Mouse (Mus musculus): ENCODE measurements around the gene Cdkn2a. TPM values are rescaled to one million over a fixed set of nuclear protein-coding genes. Genes with fewer than 3 reads are reported as not detected.
A peak's percentile ranks its signal among the peaks of the same experiment; 100 is the strongest.

Gene Cdkn2a
- polyA plus RNA-seq (2012; rRNA removed) = 2.5 and 3.6 TPM in 2 replicates

DNA sequence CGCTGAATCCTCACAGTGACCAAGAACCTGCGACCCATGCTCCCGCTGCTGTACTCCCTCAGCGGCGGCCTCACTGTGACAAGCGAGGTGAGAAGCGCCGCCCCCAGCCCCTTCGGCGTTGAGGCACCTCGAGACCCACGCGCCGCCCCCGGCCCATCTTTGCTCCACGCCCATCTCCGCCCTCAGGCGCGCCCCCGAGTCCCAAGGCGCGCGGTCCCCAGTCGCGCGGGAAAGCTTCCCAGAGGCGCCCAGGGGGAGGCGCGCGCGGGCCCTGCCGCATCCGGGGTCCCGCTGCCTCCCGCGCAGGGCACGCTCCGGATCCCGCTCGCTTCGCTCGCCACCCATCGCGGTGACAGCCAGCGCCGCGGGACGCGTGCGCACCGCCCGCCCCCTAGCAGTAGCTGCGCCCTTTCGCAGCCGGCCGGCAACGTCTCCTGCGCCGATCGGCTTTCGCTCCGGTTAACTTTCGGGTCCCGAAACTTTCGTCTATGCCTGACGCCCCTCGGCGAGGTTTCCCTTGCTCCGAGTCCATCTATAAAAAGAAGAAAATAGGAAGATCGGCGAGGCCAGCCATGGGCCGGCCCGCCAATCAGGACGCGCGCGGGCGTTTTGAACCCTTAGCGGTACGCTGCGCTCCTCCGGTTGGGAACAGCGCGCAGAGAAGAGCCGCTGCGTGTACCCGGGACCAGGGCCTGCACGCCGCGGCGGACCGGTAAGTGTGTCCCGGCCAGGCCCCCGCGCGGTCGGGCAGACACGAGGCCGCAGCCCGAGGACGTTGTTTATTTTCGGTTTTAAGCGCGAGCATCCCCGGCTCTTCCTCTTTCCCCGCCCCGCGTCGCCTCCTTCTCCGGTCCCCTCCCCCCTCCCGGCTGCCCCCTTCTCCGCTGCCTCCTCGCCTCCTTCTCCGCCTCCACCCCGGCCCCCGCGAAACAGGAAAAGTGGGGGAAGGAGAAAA lies at the start of gene Cdkn2a:
Cdkn2a (minus strand) TSS at position 168 of the 955 bp plus-strand sequence.
- WGBS = 1% methylated on average over 109 of the region's 117 CpGs
- TF ChIP-seq POLR2A (IDR thresholded peaks at IDR 0.05; ENCODE audit: low read depth, low read length) (no peak), CTCF (IDR thresholded peaks at IDR 0.05; ENCODE audit: extremely low read depth, insufficient read depth, insufficient read length, insufficient replicate concordance) (no peak)
- Histone ChIP-seq H3K4me1 (ENCODE audit: control insufficient read depth, insufficient read depth, insufficient read length) (peaks cover 5% of the 10 kb centered on the region), H3K27me3 (ENCODE audit: control insufficient read depth, insufficient read depth, low read length) (peaks cover 23% of the 10 kb centered on the region), H3K27ac (ENCODE audit: insufficient read depth, low read length) (no peak within 1 kb of the TSS), H3K36me3 (ENCODE audit: control insufficient read depth, insufficient read depth, low read length) (no peaks in the 10 kb centered on the region), H3K4me3 (ENCODE audit: extremely low read depth, insufficient read depth, insufficient read length) (peak within 1 kb of the TSS; percentile 74)
- peak in 1 of 2 experiments; percentile 5 for DNase-seq (ENCODE audit: low read depth in 1 of 2, low spot score in 2 of 2)

DNA sequence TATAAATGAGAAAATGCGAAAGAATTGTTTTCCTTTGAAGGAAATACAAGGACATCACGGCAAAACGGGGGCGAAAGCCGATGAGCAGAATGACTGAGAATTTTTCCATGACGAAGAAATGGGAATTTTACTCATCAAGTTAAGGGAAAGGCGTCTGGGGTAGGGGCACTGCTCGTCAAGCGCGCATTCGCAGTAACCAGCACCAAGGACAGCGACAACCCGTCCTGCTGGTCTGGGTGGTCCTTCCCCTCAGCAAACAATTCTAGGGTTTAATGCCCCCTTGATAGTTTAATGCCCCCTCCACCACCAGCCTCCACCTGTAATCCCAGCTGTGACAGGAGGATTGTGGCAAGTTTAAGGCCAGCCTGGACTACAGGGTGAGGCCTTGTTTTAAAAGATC lies 19.0 kb upstream of the Cdkn2a start:
- no peaks in the 10 kb centered on the region for H3K4me1 ChIP-seq (ENCODE audit: control insufficient read depth, insufficient read depth, insufficient read length)
- TF ChIP-seq CTCF (IDR thresholded peaks at IDR 0.05; ENCODE audit: extremely low read depth, insufficient read depth, insufficient read length, insufficient replicate concordance) (no peak), POLR2A (IDR thresholded peaks at IDR 0.05; ENCODE audit: low read depth, low read length) (no peak)
- no peaks in the 10 kb centered on the region for H3K36me3 ChIP-seq (ENCODE audit: control insufficient read depth, insufficient read depth, low read length)
- H3K27ac ChIP-seq (ENCODE audit: insufficient read depth, low read length) = no peak overlapping the region
- H3K4me3 ChIP-seq (ENCODE audit: extremely low read depth, insufficient read depth, insufficient read length) = no peak overlapping the region
- H3K27me3 ChIP-seq (ENCODE audit: control insufficient read depth, insufficient read depth, low read length) = 0 out of 2 replicates have a peak, but pooled peaks cover 2% of the 10 kb centered on the region
- DNase-seq (ENCODE audit: low read depth in 1 of 2, low spot score in 2 of 2) = no peak
- WGBS = 21% methylated on average over 13 of the region's 13 CpGs

DNA sequence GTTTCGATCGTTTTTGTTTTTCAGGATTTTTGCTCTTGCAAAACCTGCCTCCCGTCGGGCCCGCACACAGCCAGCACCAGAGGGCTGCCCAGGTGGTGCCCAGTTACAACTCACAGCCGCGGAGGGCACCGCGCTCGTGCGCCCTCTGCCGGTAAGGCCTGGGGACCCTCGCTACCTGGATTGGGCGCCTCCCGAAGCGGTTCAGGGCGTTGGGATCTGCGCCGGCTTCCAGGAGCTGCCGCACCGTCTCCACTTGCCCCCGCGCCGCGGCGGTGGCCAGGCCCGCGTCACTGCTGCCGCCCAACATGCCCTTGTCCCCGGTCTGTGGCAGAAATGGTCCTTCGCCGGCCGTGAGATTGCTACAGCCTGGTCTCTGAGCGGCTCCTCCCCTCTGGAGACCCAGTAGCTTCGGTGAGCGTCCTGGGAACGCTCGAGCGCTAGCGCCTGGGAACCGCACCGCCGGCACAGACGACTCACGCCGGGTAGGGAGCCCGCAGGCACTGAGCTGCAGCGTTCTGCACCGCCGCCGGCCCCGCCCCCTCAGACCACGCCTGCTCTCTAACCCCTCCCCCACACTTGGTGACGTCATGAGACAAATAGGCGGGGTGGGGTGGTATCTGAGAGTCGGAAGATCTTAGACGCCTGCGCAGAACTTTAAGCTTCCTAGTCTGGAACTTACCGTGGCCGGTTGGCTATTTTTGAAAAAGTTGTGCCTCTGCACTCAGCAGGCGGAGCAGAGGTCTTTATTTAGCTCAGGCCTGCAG lies 16.2 kb upstream of the Cdkn2a start, which contains the start of gene Cdkn2b:
Cdkn2b (minus strand) TSS at position 549 of the 764 bp plus-strand sequence.
- TF ChIP-seq CTCF (IDR thresholded peaks at IDR 0.05; ENCODE audit: extremely low read depth, insufficient read depth, insufficient read length, insufficient replicate concordance) (peak; percentile 62; the same call in 1 of the 2 replicates), POLR2A (IDR thresholded peaks at IDR 0.05; ENCODE audit: low read depth, low read length) (no peak)
- Histone ChIP-seq H3K27me3 (ENCODE audit: control insufficient read depth, insufficient read depth, low read length) (peaks cover 13% of the 10 kb centered on the region), H3K27ac (ENCODE audit: insufficient read depth, low read length) (no peak within 1 kb of the TSS), H3K4me1 (ENCODE audit: control insufficient read depth, insufficient read depth, insufficient read length) (peaks cover 3% of the 10 kb centered on the region; the same call in 1 of the 2 replicates), H3K4me3 (ENCODE audit: extremely low read depth, insufficient read depth, insufficient read length) (peak within 1 kb of the TSS; percentile 62), H3K36me3 (ENCODE audit: control insufficient read depth, insufficient read depth, low read length) (no peaks in the 10 kb centered on the region)
- peak; percentile 55 to 73 for DNase-seq (ENCODE audit: low read depth in 1 of 2, low spot score in 2 of 2)
- WGBS = under 1% methylated on average over 61 of the region's 61 CpGs

DNA sequence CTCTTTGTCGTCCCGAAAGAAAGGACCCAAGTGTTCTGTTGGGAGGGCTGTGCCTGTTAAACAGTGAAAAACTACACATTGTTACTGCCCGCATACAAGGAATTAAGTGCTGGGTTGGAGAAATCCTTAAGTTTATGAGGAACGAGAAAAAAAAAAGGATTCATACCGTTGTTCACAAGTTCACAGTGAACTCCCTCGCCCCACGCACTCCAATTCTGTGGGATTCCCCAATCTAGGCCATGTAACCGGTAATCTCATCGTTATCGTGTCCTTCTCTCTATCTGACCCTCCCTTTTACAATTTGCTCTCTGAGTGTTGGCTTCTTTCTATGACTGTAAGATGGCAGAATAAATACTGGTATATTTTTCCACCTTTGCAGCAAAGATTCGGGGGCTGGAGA lies 15.5 kb upstream of the Cdkn2a start:
- TF ChIP-seq CTCF (IDR thresholded peaks at IDR 0.05; ENCODE audit: extremely low read depth, insufficient read depth, insufficient read length, insufficient replicate concordance) (no peak), POLR2A (IDR thresholded peaks at IDR 0.05; ENCODE audit: low read depth, low read length) (no peak)
- H3K27me3 ChIP-seq (ENCODE audit: control insufficient read depth, insufficient read depth, low read length) = peaks cover 13% of the 10 kb centered on the region
- H3K4me1 ChIP-seq (ENCODE audit: control insufficient read depth, insufficient read depth, insufficient read length) = peaks cover 3% of the 10 kb centered on the region; the same call in 1 of the 2 replicates
- H3K36me3 ChIP-seq (ENCODE audit: control insufficient read depth, insufficient read depth, low read length) = no peaks in the 10 kb centered on the region
- 15% methylated on average over 11 of the region's 11 CpGs for WGBS
- 0 out of 2 replicates have a peak overlapping the region, but pooled peaks have one; percentile 62 for H3K4me3 ChIP-seq (ENCODE audit: extremely low read depth, insufficient read depth, insufficient read length)
- no peak overlapping the region for H3K27ac ChIP-seq (ENCODE audit: insufficient read depth, low read length)
- DNase-seq (ENCODE audit: low read depth in 1 of 2, low spot score in 2 of 2) = no peak

DNA sequence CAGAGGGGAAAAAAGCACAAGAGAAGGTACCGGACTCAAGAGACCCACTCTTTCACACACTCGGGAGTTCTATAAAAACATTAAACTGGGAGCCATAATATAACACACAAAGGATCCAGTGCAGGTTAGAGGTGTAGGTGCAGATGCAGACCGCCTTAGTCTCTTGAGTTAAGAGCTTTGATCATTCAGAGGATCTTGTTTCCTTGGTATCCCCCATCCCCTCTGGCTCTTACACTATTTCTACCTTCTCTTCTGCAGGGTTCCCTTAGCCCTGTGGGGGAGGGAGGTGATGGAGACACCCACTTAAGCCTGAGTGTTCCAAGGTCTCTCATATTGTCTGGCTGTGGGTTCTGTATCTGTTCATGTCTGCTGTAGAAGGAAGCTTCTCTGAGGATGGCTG lies 13.5 kb upstream of the Cdkn2a start:
- Histone ChIP-seq H3K27me3 (ENCODE audit: control insufficient read depth, insufficient read depth, low read length) (peaks cover 19% of the 10 kb centered on the region), H3K4me3 (ENCODE audit: extremely low read depth, insufficient read depth, insufficient read length) (no peak overlapping the region), H3K4me1 (ENCODE audit: control insufficient read depth, insufficient read depth, insufficient read length) (peaks cover 3% of the 10 kb centered on the region; the same call in 1 of the 2 replicates), H3K27ac (ENCODE audit: insufficient read depth, low read length) (no peak overlapping the region), H3K36me3 (ENCODE audit: control insufficient read depth, insufficient read depth, low read length) (no peaks in the 10 kb centered on the region)
- 24% methylated on average over 3 of the region's 3 CpGs for WGBS
- no peak for TF ChIP-seq CTCF (IDR thresholded peaks at IDR 0.05; ENCODE audit: extremely low read depth, insufficient read depth, insufficient read length, insufficient replicate concordance)
- TF ChIP-seq POLR2A (IDR thresholded peaks at IDR 0.05; ENCODE audit: low read depth, low read length) = no peak
- DNase-seq (ENCODE audit: low read depth in 1 of 2, low spot score in 2 of 2) = no peak

DNA sequence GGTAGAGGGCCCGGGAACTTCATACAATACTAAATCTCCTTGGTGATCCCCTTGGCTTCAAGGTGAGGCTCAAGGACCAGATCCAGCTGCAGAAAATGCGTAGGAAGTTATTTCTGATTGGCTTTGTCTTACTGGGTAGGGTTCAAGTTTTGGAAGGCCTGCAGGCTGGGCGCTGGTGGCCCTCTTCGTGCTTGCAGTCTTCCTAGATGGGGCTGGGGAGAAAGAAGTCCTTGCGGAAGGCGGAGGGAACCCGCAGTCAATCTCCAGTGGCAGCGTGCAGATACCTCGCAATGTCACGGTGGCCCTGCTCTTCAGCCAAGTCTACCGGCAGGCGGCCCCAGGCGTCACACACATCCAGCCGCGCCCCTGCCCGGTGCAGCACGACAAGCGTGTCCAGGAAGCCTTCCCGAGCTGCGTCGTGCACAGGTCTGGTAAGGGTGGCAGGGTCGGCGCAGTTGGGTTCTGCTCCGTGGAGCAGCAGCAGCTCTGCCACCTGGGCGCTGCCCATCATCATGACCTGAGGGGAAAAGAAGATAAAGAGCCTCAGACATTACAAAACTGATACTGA lies 12.4 kb upstream of the Cdkn2a start:
- Histone ChIP-seq H3K27me3 (ENCODE audit: control insufficient read depth, insufficient read depth, low read length) (peaks cover 20% of the 10 kb centered on the region), H3K4me3 (ENCODE audit: extremely low read depth, insufficient read depth, insufficient read length) (no peak overlapping the region), H3K27ac (ENCODE audit: insufficient read depth, low read length) (no peak overlapping the region), H3K36me3 (ENCODE audit: control insufficient read depth, insufficient read depth, low read length) (no peaks in the 10 kb centered on the region), H3K4me1 (ENCODE audit: control insufficient read depth, insufficient read depth, insufficient read length) (peaks cover 3% of the 10 kb centered on the region; the same call in 1 of the 2 replicates)
- no peak for DNase-seq (ENCODE audit: low read depth in 1 of 2, low spot score in 2 of 2)
- no peak for TF ChIP-seq POLR2A (IDR thresholded peaks at IDR 0.05; ENCODE audit: low read depth, low read length)
- TF ChIP-seq CTCF (IDR thresholded peaks at IDR 0.05; ENCODE audit: extremely low read depth, insufficient read depth, insufficient read length, insufficient replicate concordance) = no peak
- 7% methylated on average over 25 of the region's 25 CpGs for WGBS

All from spleen, adult 2 months (tissue).